Mouse (Mus musculus) CH12.LX (cell line): Measurements from ENCODE around the gene Klhl41.
"Not testable (repeated sequence)": the region's sequence is repeated elsewhere in the genome, so short reads cannot be mapped to it uniquely, and the experiment has no call there.

Source experiments
- CHD2 ChIP-seq: IDR thresholded peaks from 2 replicates; pipeline ENCODE4 v1.6.1; 2011; ENCODE audit warnings: low read length, improper control_type of control experiment
- CTCF ChIP-seq, 2 experiments: IDR thresholded peaks in 1 of 2; conservative IDR thresholded peaks in 1 of 2; 2 replicates each; pipeline ENCODE4 v1.5.1; 2011 to 2012; ENCODE audit warnings: low read depth in 2 of 2, low read length in 2 of 2, improper control_type of control experiment in 1 of 2, inconsistent platforms in 1 of 2, mild to moderate bottlenecking in 1 of 2, moderate library complexity in 1 of 2
- ETS1 ChIP-seq: conservative IDR thresholded peaks from 2 replicates; pipeline ENCODE4 v1.6.1; 2012; ENCODE audit warnings: low read depth, mild to moderate bottlenecking, inconsistent platforms, low read length, improper control_type of control experiment, moderate library complexity
- MAX ChIP-seq: IDR thresholded peaks from 2 replicates; pipeline ENCODE4 v1.6.1; 2011; ENCODE audit warnings: low read length, improper control_type of control experiment
- POLR2A ChIP-seq: IDR thresholded peaks from 2 replicates; pipeline ENCODE4 v1.6.1; 2011; ENCODE audit warnings: low read depth, mild to moderate bottlenecking, improper control_type of control experiment, low read length
- POLR2AphosphoS2 ChIP-seq: IDR thresholded peaks from 2 replicates; pipeline ENCODE4 v1.6.1; 2011; ENCODE audit warnings: low read depth, low read length, improper control_type of control experiment
- RCOR1 ChIP-seq: conservative IDR thresholded peaks from 2 replicates; pipeline ENCODE4 v1.6.1; 2012; ENCODE audit warnings: low read depth, mild to moderate bottlenecking, inconsistent platforms, low read length, improper control_type of control experiment
- SMC3 ChIP-seq: IDR thresholded peaks from 2 replicates; pipeline ENCODE4 v1.6.1; 2011; ENCODE audit warnings: low read depth, low read length, improper control_type of control experiment
- UBTF ChIP-seq: IDR thresholded peaks from 2 replicates; pipeline ENCODE4 v1.6.1; 2012; ENCODE audit warnings: low read depth, mild to moderate bottlenecking, inconsistent platforms, low read length, improper control_type of control experiment, moderate library complexity
- ZC3H11A ChIP-seq: IDR thresholded peaks from 2 replicates; pipeline ENCODE4 v1.6.1; 2012; ENCODE audit warnings: low read depth, mild to moderate bottlenecking, inconsistent platforms, low read length, improper control_type of control experiment
- ZMIZ1 ChIP-seq: IDR thresholded peaks from 2 replicates; pipeline ENCODE4 v1.6.1; 2012; ENCODE audit warnings: low read depth, mild to moderate bottlenecking, inconsistent platforms, low read length, improper control_type of control experiment

- not testable (repeated sequence) for TF ChIP-seq CHD2; CTCF (conservative IDR thresholded peaks at IDR 0.05 in 1 of 2, IDR thresholded peaks at IDR 0.05 in 1 of 2; ENCODE audit: low read depth in 2 of 2, low read length in 2 of 2); ETS1; MAX; RCOR1; POLR2AphosphoS2; ZMIZ1; ZC3H11A; UBTF; POLR2A; SMC3
These were observed 7.3 kb downstream of the Klhl41 start for GRCm38 (mm10) chr2:69677215-69677614.
